Mouse (Mus musculus) erythroblast, embryonic 14.5 days (primary cell): ENCODE results near the gene 1700028J19Rik.

Source experiments
- GATA1 ChIP-seq: IDR thresholded peaks from 2 replicates; pipeline ENCODE4 v1.6.1; 2012; ENCODE audit warnings: low read length, inconsistent platforms, mixed read lengths
- TAL1 ChIP-seq: IDR thresholded peaks from 3 replicates; pipeline ENCODE4 v1.6.1; 2012; ENCODE audit warnings: low read length, inconsistent platforms, mixed read lengths

DNA sequence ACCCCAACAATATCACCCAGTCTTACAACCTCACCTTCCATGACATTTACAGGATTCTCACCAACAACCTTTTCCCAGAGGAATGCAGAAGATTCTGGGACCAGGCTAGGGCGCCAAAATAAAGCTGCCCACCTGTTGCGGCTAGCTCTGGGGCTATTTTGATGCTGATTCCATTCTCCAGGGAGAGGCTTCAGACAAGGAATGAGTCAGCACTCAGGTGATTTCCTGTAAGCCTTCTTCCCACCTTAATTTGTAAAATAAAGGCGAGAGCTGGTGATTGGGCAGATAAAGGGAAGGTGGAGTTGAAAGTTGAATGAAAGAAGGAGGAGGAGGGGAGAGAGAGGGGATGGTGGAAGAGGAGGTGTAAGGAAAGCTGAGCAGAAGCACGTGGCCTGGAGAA is 44.9 kb upstream of the 1700028J19Rik start:
- TF ChIP-seq TAL1 (no peak), GATA1 (no peak)
